Mouse (Mus musculus) left cerebral cortex, adult 2 months (tissue): Measurements from ENCODE around the gene Tmem263. TPM values are rescaled to one million over a fixed set of nuclear protein-coding genes. Genes with fewer than 3 reads are reported as not detected.

Experiments
- DNase-seq, 2 experiments: peaks; one replicate each; pipeline ENCODE4 v3.0.0; 2021 to 2022; ENCODE audit warnings: low spot score in 2 of 2, mixed read lengths in 1 of 2; ENCODE audit errors: extremely low spot score in 1 of 2
- H3K27ac ChIP-seq: fragments of 200-600 bp; 2 replicates; pipeline ENCODE4 v1.8.1; 2022
- H3K4me3 ChIP-seq: fragments of 200-600 bp; 2 replicates; pipeline ENCODE4 v1.8.1; 2022
- CTCF ChIP-seq: fragments of 200-600 bp; IDR thresholded peaks from 2 replicates; pipeline ENCODE4 v1.8.1; 2022; ENCODE audit warnings: antibody characterized with exemption, mild to moderate bottlenecking, moderate library complexity
- intact Hi-C: fragments of 180-260 bp; cut with DNase I; formaldehyde crosslinking; loops from one replicate; pipeline ENCODE4 v1.15.1; 2025
- long read RNA-seq, 2 experiments: library from polyadenylated mRNA; stranded (forward); transcript quantifications; one replicate each; pipeline ENCODE4 v2.0.0; 2021; ENCODE audit warnings: borderline mapping rate in 2 of 2
- total RNA-seq, 2 experiments: library from RNA; stranded (reverse); gene quantifications; 2 replicates each; pipeline ENCODE4 v1.2.3; 2021

Tmem263 gene
- total RNA-seq = 10 to 100 TPM; 38.5 to 39.5 TPM
- long read RNA-seq, experiment 1, transcript Tmem263-201 (3 exons, 3,616 nt) = major isoform, 63 of 67 reads
- long read RNA-seq, experiment 1, partial matches to known transcripts = 0 of 67 reads
- long read RNA-seq, experiment 1, other reads (novel, unspliced or antisense) = 4 of 67 reads
- long read RNA-seq, experiment 2, transcript Tmem263-201 (3 exons, 3,616 nt) = major isoform, 48 of 53 reads
- long read RNA-seq, experiment 2, partial matches to known transcripts = 0 of 53 reads
- long read RNA-seq, experiment 2, other reads (novel, unspliced or antisense) = 5 of 53 reads

GRCm38 (mm10) chr10:85102247-85103084 lies at the start of gene Tmem263, which contains the start of gene Fhl4:
TSS of gene Tmem263 (plus strand) at chr10:85102627.
TSS of gene Fhl4 (minus strand) at chr10:85102495.
- DNase-seq = peak; percentile 67 to 80
- TF ChIP-seq CTCF = no peak; the same call in 1 of the 2 replicates
- peak within 1 kb of the TSS; percentile 82 for H3K4me3 ChIP-seq
- intact Hi-C loops = loop anchor here (5.0 kb wide), 3 partner anchors 185 to 480 kb away; partner anchors contain the start of genes Polr3b and Ric8b
- H3K27ac ChIP-seq = peak within 1 kb of the TSS; percentile 94

- Histone ChIP-seq H3K4me3 (no peak overlapping the region), H3K27ac (no peak overlapping the region)
- DNase-seq = no peak
- TF ChIP-seq CTCF = no peak
- intact Hi-C loops = no loop called here
Observed at GRCm38 (mm10) chr10:85054876-85055275, 47.6 kb upstream of the Tmem263 start.

GRCm38 (mm10) chr10:85071605-85072152 lies 30.7 kb upstream of the Tmem263 start:
- no peak overlapping the region for H3K27ac ChIP-seq
- intact Hi-C loops = no loop called here
- no peak for TF ChIP-seq CTCF
- no peak for DNase-seq
- H3K4me3 ChIP-seq = no peak overlapping the region

GRCm38 (mm10) chr10:85101841-85102240 lies 586 bp upstream of the Tmem263 start:
- peak overlapping the region; percentile 94 for H3K27ac ChIP-seq
- peak overlapping the region; percentile 82 for H3K4me3 ChIP-seq
- no peak for TF ChIP-seq CTCF
- intact Hi-C loops = loop anchor here (5.0 kb wide), 3 partner anchors 185 to 480 kb away; partner anchors contain the start of genes Polr3b and Ric8b
- no peak for DNase-seq

GRCm38 (mm10) chr10:85103085-85103885 lies 858 bp downstream of the Tmem263 start:
- intact Hi-C loops = loop anchor here (5.0 kb wide), 3 partner anchors 186 to 481 kb away; partner anchors contain the start of genes Polr3b and Ric8b
- Histone ChIP-seq H3K4me3 (peak overlapping the region; percentile 82), H3K27ac (peak overlapping the region; percentile 92)
- no peak for TF ChIP-seq CTCF
- DNase-seq = peak; percentile 19 to 40

GRCm38 (mm10) chr10:85114409-85114808 lies 12.0 kb downstream of the Tmem263 start:
- DNase-seq = no peak
- H3K4me3 ChIP-seq = no peak overlapping the region
- intact Hi-C loops = no loop called here
- no peak overlapping the region for H3K27ac ChIP-seq
- TF ChIP-seq CTCF = no peak

GRCm38 (mm10) chr10:85125184-85125583 lies 22.8 kb downstream of the Tmem263 start:
- no peak overlapping the region for H3K4me3 ChIP-seq
- TF ChIP-seq CTCF = no peak
- intact Hi-C loops = no loop called here
- no peak for DNase-seq
- H3K27ac ChIP-seq = no peak overlapping the region

GRCm38 (mm10) chr10:85127395-85128287 lies 25.2 kb downstream of the Tmem263 start, which contains the start of gene Mterf2:
TSS of gene Mterf2 (minus strand) at chr10:85128027.
- peak; percentile 20 for TF ChIP-seq CTCF

GRCm38 (mm10) chr10:85128453-85128852 lies 26.0 kb downstream of the Tmem263 start:
- intact Hi-C loops = no loop called here
- Histone ChIP-seq H3K27ac (no peak overlapping the region), H3K4me3 (peak overlapping the region; percentile 81)
- no peak for TF ChIP-seq CTCF
- no peak for DNase-seq

More at GRCm38 (mm10) chr10:85127395-85128287, 25.2 kb downstream of the Tmem263 start, which contains the start of gene Mterf2:
- DNase-seq = peak; percentile 89 to 92
- intact Hi-C loops = no loop called here
- Histone ChIP-seq H3K27ac (peak within 1 kb of the TSS; percentile 85), H3K4me3 (peak within 1 kb of the TSS; percentile 81)

- no peak for TF ChIP-seq CTCF
- Histone ChIP-seq H3K4me3 (no peak overlapping the region), H3K27ac (no peak overlapping the region)
- intact Hi-C loops = no loop called here
- DNase-seq = no peak
Observed at GRCm38 (mm10) chr10:85136573-85136972, 34.1 kb downstream of the Tmem263 start.
